Comparison of ENCODE assay signal across 8 mouse cellular contexts in genomic region chr6:28215268-28215954, GRCm38 (mm10).
DNase-seq lines count a peak whose midpoint lies in the region; ATAC-seq and TF ChIP-seq lines count a peak whose summit lies in the region.

No protein-coding gene starts in this region.

- no peaks in the 10 kb centered on the region for H3K36me3 ChIP-seq in ES-Bruce4 (ENCODE audit: control insufficient read depth, insufficient read depth, low read length, poor library complexity, severe bottlenecking)
- no peaks in the 10 kb centered on the region for H3K36me3 ChIP-seq in forebrain, embryonic 13.5 days (ENCODE audit: poor library complexity, severe bottlenecking)

- H3K9me3 ChIP-seq in ES-Bruce4 (replicated peaks; ENCODE audit: control insufficient read depth, insufficient read depth, low read length, poor library complexity, severe bottlenecking): no peaks in the 10 kb centered on the region
- no peaks in the 10 kb centered on the region for H3K9me3 ChIP-seq in forebrain, embryonic 13.5 days (replicated peaks)

- H3K27ac ChIP-seq in ES-Bruce4 (ENCODE audit: insufficient read depth, low read length): no peak overlapping the region
- no peak overlapping the region; the same call in 1 of the 2 replicates for H3K27ac ChIP-seq in forebrain, embryonic 13.5 days

- no peak for TF ChIP-seq EP300 in ES-Bruce4 (IDR thresholded peaks at IDR 0.05; ENCODE audit: insufficient read depth, low read depth, low read length)

- no peak for TF ChIP-seq POLR2A in ES-Bruce4 (IDR thresholded peaks at IDR 0.05; ENCODE audit: insufficient read depth, low read length)

- DNase-seq in heart, postnatal 10 days: peak; percentile 67 to 72
- peak; percentile 11 for DNase-seq in large intestine, adult 2 months (ENCODE audit: low read depth, low spot score)
- DNase-seq in lung, adult 18-20 months: peak; percentile 49
- peak; percentile 36 for DNase-seq in ovary, adult 18-20 months (ENCODE audit: low spot score)
- DNase-seq in thymus, postnatal 0 days (ENCODE audit: low spot score): peak; percentile 74

- intact Hi-C loops in heart, postnatal 10 days (cut with DNase I): loop anchor here (5.0 kb wide), 1 partner anchor 558 kb away; no protein-coding TSS in a partner anchor

- peak overlapping the region; percentile 84 for H3K4me3 ChIP-seq in ES-Bruce4 (ENCODE audit: low read depth, low read length)
- peak overlapping the region; percentile 57 for H3K4me3 ChIP-seq in forebrain, embryonic 13.5 days

- H3K9ac ChIP-seq in ES-Bruce4 (ENCODE audit: low read depth, poor library complexity, severe bottlenecking): peak overlapping the region; percentile 91
- H3K9ac ChIP-seq in forebrain, embryonic 13.5 days: peak overlapping the region; percentile 79

- under 1% methylated on average over 70 of the region's 87 CpGs for WGBS in forebrain, embryonic 13.5 days
- WGBS in large intestine, adult 2 months: under 1% methylated on average over 86 of the region's 87 CpGs

- peak; percentile 83 for ATAC-seq in cerebellum, adult (ENCODE audit: insufficient number of reproducible peaks, low FRiP score, low TSS enrichment)
- peak; percentile 94 for ATAC-seq in forebrain, embryonic 13.5 days

- H3K4me2 ChIP-seq in forebrain, embryonic 13.5 days: peak overlapping the region; percentile 72

- TF ChIP-seq CTCF in ES-Bruce4 (IDR thresholded peaks at IDR 0.05; ENCODE audit: low read depth, low read length): no peak

- peaks cover 3% of the 10 kb centered on the region for H3K27me3 ChIP-seq in ES-Bruce4 (ENCODE audit: control insufficient read depth, insufficient read depth, low read length, poor library complexity, severe bottlenecking)
- H3K27me3 ChIP-seq in forebrain, embryonic 13.5 days: no peaks in the 10 kb centered on the region

- no peaks in the 10 kb centered on the region for H3K4me1 ChIP-seq in ES-Bruce4 (ENCODE audit: control insufficient read depth, insufficient read depth, low read length)
- H3K4me1 ChIP-seq in forebrain, embryonic 13.5 days: 0 out of 2 replicates have a peak, but pooled peaks cover 4% of the 10 kb centered on the region

Comparison
In these comparisons a context has a peak if more than half of its experiments do, and no peak if none do; other contexts are left out.
1. DNase-seq: peak in every context shown above with its lines; median percentile 74 in thymus, postnatal 0 days; 70 in heart, postnatal 10 days; 49 in lung, adult 18-20 months; 36 in ovary, adult 18-20 months; 11 in large intestine, adult 2 months.